Mouse (Mus musculus): ENCODE results near the gene Etv5. TPM values are rescaled to one million over a fixed set of nuclear protein-coding genes. Genes with fewer than 3 reads are reported as not detected.

Gene Etv5
- polyA plus RNA-seq, 1 experiment: not detected

DNA sequence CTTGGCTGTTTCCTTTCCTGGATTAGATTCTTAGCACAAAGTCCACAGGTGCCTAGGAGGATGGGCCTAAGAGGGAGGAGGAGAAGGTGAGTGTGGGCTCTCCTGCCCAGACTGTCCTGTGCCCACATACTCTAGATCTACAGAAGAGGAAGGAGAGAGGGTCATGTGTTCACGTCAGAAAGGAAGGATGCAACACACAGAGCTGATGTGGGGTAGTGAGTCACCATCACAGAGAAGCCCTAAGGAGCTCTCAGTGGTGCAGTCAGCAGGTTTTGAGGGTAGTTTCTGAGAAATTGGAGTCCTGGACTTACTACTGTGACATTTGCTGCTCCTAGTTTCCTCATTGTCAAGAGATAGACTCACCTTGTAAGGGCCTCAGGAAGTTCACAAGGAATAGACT, 21.4 kb upstream of the Etv5 start:
- H3K4me3 ChIP-seq (ENCODE audit: insufficient read depth, low read depth, low read length): no peak overlapping the region
- no peak overlapping the region for H3K27ac ChIP-seq (ENCODE audit: insufficient read depth, low read depth, low read length)
- 78% methylated on average over 1 of the region's 1 CpGs for WGBS
- H3K4me1 ChIP-seq (ENCODE audit: control insufficient read depth, insufficient read depth, low read length): no peaks in the 10 kb centered on the region
- TF ChIP-seq CTCF (IDR thresholded peaks at IDR 0.05; ENCODE audit: insufficient read depth, low read depth, low read length) (no peak), POLR2A (IDR thresholded peaks at IDR 0.05; ENCODE audit: insufficient read depth, low read depth, low read length) (no peak)

DNA sequence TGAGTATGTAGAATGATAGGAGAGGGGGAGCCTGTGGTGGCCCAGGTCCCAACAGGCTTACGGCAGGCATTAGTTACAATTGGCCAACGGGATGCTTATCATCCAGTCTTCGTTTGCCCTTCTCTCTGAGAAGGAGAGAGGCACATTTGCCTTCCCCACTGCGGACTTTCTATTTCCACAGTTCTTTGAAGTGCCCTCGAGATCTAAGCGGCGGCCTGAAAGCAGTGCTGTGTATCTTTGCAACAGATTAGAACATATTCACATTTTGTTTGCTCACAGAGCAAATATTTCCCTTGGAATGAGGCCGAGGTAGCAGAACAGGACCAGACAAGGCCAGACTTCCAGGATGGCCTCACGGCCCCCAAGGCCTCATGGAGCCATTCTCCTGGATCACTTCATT, 12.6 kb upstream of the Etv5 start:
- no peak for TF ChIP-seq POLR2A (IDR thresholded peaks at IDR 0.05; ENCODE audit: insufficient read depth, low read depth, low read length)
- TF ChIP-seq CTCF (IDR thresholded peaks at IDR 0.05; ENCODE audit: insufficient read depth, low read depth, low read length): no peak

DNA sequence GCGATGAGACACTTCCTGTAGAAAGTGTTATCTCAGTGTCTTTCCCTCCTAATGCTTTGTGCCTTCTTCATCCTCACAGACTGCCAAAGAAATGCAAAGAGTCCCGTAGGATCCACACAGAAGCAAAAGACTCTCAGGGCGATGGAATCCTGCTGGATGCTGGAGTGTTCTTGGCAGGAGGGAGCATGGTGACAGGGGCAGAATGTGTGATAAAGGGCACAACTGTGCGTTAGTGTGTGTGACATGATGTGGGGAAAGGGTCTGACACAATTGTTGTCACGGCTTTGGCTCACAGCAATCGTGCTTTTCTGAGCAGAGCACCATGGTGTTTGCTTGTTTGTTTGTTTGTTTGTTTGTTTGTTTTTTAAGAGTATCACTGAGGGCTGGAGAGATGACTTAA, 8.6 kb upstream of the Etv5 start:
- Histone ChIP-seq H3K27ac (ENCODE audit: insufficient read depth, low read depth, low read length) (no peak overlapping the region), H3K4me3 (ENCODE audit: insufficient read depth, low read depth, low read length) (no peak overlapping the region), H3K4me1 (ENCODE audit: control insufficient read depth, insufficient read depth, low read length) (no peaks in the 10 kb centered on the region)
- 75% methylated on average over 6 of the region's 6 CpGs for WGBS
- TF ChIP-seq POLR2A (IDR thresholded peaks at IDR 0.05; ENCODE audit: insufficient read depth, low read depth, low read length): no peak
- TF ChIP-seq CTCF (IDR thresholded peaks at IDR 0.05; ENCODE audit: insufficient read depth, low read depth, low read length): no peak

More for the DNA sequence above, 12.6 kb upstream of the Etv5 start:
- no peaks in the 10 kb centered on the region for H3K4me1 ChIP-seq (ENCODE audit: control insufficient read depth, insufficient read depth, low read length)
- H3K4me3 ChIP-seq (ENCODE audit: insufficient read depth, low read depth, low read length): no peak overlapping the region
- no peak overlapping the region for H3K27ac ChIP-seq (ENCODE audit: insufficient read depth, low read depth, low read length)
- WGBS: 88% methylated on average over 9 of the region's 9 CpGs

DNA sequence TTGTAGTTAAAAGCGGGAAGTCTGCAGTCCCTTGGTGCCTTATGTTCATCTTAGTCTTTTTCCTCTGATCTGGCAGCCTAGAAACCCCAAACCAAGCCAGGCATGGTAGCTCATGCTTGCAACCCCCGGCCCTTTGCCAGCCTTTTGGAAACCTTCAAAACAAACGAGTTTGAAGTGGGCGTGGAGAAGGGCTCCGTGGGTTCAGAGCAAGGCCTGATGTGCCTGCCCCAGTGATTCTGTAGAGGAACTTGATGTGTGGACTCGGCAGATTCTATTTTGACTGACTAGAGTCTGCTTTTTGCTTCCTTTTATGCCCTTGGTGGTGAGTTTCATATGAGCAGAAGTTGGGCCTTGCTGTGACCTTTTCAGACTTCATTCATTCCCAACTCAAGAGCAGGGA, 5.3 kb upstream of the Etv5 start:
- H3K4me1 ChIP-seq (ENCODE audit: control insufficient read depth, insufficient read depth, low read length): peaks cover 10% of the 10 kb centered on the region
- no peak overlapping the region for H3K27ac ChIP-seq (ENCODE audit: insufficient read depth, low read depth, low read length)
- TF ChIP-seq CTCF (IDR thresholded peaks at IDR 0.05; ENCODE audit: insufficient read depth, low read depth, low read length): no peak
- no peak for TF ChIP-seq POLR2A (IDR thresholded peaks at IDR 0.05; ENCODE audit: insufficient read depth, low read depth, low read length)
- WGBS: 67% methylated on average over 6 of the region's 6 CpGs
- H3K4me3 ChIP-seq (ENCODE audit: insufficient read depth, low read depth, low read length): no peak overlapping the region

DNA sequence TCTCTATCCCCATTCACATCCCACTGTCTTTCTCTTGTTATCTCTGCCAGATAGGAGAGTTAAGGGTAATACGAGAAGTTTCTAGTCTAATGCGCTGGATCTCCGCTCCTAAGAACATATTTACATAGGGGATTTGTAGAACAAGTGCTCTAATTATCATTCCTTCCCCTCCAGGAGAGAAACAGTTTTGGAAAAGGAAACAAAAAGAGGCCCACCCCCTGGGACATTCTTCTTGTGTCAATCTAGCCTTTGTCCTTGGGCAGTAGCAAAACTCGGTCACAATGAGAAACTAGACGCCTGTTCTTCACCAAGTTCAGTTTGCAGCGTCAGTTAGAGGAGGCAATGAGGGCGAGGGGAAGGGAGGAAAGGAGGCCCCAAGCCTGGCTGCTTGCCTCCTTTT, 2.7 kb upstream of the Etv5 start:
- 80% methylated on average over 7 of the region's 7 CpGs for WGBS
- no peak overlapping the region for H3K27ac ChIP-seq (ENCODE audit: insufficient read depth, low read depth, low read length)
- no peak for TF ChIP-seq POLR2A (IDR thresholded peaks at IDR 0.05; ENCODE audit: insufficient read depth, low read depth, low read length)
- TF ChIP-seq CTCF (IDR thresholded peaks at IDR 0.05; ENCODE audit: insufficient read depth, low read depth, low read length): no peak
- H3K4me1 ChIP-seq (ENCODE audit: control insufficient read depth, insufficient read depth, low read length): peaks cover 10% of the 10 kb centered on the region
- no peak overlapping the region for H3K4me3 ChIP-seq (ENCODE audit: insufficient read depth, low read depth, low read length)

DNA sequence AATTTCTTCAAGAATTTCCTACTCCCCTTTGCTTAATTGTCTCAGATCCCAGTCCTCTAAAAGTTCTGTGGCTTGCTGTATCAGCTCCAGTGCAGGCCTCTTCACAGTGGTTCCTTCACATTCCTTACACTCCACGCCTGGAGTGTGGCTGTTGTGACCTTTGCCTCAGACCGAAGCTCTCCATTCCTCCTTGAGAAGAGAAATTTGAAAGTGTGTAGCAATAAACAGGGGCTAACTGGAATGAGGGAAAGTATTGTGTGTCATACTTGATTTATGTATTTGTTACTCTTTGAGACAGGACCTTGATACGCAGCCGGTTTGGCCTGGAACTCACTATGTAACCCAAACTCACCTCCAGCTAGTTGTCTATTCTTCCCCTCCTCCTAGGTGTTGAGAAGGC, 1.8 kb upstream of the Etv5 start:
- TF ChIP-seq CTCF (IDR thresholded peaks at IDR 0.05; ENCODE audit: insufficient read depth, low read depth, low read length): no peak
- no peak for TF ChIP-seq POLR2A (IDR thresholded peaks at IDR 0.05; ENCODE audit: insufficient read depth, low read depth, low read length)
- peaks cover 10% of the 10 kb centered on the region for H3K4me1 ChIP-seq (ENCODE audit: control insufficient read depth, insufficient read depth, low read length)
- H3K27ac ChIP-seq (ENCODE audit: insufficient read depth, low read depth, low read length): no peak overlapping the region
- no peak overlapping the region for H3K4me3 ChIP-seq (ENCODE audit: insufficient read depth, low read depth, low read length)
- WGBS: 96% methylated on average over 4 of the region's 4 CpGs

DNA sequence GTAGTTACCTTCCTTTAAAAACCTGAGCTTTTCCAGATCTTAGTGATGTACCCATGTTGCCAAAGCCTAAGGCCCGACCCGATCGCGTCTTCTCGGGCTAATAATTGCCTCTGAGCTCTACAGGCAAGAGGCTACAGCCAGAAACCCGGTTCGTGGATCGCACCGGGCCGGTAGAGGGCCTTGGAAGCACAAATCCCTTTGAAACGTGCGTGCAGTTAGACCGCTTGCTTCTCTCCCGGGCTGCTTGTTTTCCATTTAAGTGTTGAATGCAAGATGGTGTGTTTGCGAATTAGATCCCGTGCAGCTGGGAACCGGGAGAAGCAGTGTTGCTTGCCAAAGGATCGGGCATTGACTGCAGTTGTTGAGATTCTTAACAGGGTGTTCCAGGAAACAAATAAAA, 750 bp upstream of the Etv5 start:
- Histone ChIP-seq H3K4me3 (ENCODE audit: insufficient read depth, low read depth, low read length) (peak overlapping the region; percentile 47), H3K27ac (ENCODE audit: insufficient read depth, low read depth, low read length) (peak overlapping the region; percentile 72), H3K4me1 (ENCODE audit: control insufficient read depth, insufficient read depth, low read length) (peaks cover 14% of the 10 kb centered on the region)
- no peak for TF ChIP-seq POLR2A (IDR thresholded peaks at IDR 0.05; ENCODE audit: insufficient read depth, low read depth, low read length)
- no peak for TF ChIP-seq CTCF (IDR thresholded peaks at IDR 0.05; ENCODE audit: insufficient read depth, low read depth, low read length)
- under 1% methylated on average over 18 of the region's 18 CpGs for WGBS

DNA sequence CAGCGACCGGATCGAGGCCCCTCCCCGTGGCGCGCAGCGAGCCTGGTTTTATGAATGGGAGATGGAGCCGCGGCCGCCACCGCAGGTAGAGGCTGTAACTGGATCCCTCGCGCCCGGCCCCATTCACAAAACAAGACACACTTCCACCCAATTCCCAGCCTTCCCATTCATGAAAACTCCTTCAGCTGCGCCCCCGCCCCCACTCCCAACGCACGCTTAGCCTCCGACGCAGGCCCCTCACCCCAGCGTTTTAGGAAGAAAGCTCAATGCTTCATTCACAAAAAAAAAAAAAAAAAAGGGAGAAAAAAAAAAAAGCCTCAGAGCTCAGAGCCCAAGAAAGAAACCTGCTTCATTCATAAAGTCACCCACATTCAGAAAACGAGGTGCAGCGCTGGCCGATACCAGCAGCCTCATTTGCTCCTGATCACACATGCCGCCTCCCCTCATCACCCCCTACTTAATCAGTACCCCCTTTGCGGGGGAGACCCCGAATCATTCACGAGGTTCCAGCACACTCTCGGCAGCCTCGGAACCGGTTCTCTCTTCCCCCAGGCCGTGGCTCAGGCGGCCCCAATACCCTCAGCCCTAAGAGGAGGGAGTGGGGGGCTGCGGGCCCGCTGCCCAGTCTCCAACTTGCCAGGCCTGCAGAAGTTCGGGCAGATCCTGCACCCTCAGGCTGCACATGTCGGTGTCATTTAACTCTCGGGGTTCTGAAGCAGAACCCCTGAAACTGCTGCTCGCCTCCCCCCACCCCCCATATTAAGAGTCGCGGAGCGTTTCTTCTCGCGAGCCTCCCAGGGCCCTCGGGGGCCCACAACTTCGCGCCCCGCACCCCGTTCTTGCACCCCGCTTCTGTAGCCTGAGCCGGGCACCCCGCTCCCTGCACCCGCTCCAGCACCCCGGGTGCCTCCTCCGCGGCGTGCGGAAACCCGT, 812 bp downstream of the Etv5 start:
- Histone ChIP-seq H3K4me3 (ENCODE audit: insufficient read depth, low read depth, low read length) (peak overlapping the region; percentile 99), H3K4me1 (ENCODE audit: control insufficient read depth, insufficient read depth, low read length) (peaks cover 20% of the 10 kb centered on the region), H3K27ac (ENCODE audit: insufficient read depth, low read depth, low read length) (peak overlapping the region; percentile 80; the same call in 1 of the 2 replicates)
- WGBS: under 1% methylated on average over 59 of the region's 59 CpGs
- TF ChIP-seq CTCF (IDR thresholded peaks at IDR 0.05; ENCODE audit: insufficient read depth, low read depth, low read length) (no peak), POLR2A (IDR thresholded peaks at IDR 0.05; ENCODE audit: insufficient read depth, low read depth, low read length) (no peak)

DNA sequence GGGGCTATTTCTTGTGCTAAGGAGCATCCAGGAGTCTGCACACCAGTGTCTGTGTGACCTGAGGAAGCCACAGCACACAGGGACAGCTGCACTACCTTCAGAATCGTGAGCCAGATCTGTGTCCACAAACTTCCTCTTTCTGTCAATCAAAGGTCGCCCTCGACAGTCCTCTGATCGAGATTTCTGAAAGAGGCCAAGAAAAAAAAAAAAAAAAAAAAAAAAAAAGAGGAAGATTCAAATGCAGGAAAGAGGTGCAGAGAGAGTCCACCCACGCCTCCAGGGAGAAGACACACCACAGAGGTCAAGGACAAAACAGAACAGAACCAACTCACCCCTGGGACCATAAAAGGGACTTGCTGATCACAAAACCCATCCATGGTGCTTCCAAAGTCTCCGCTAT, 3.4 kb downstream of the Etv5 start:
- Histone ChIP-seq H3K4me1 (ENCODE audit: control insufficient read depth, insufficient read depth, low read length) (peaks cover 27% of the 10 kb centered on the region), H3K27ac (ENCODE audit: insufficient read depth, low read depth, low read length) (no peak overlapping the region), H3K4me3 (ENCODE audit: insufficient read depth, low read depth, low read length) (no peak overlapping the region)
- WGBS: 66% methylated on average over 6 of the region's 6 CpGs
- TF ChIP-seq CTCF (IDR thresholded peaks at IDR 0.05; ENCODE audit: insufficient read depth, low read depth, low read length) (no peak), POLR2A (IDR thresholded peaks at IDR 0.05; ENCODE audit: insufficient read depth, low read depth, low read length) (no peak)
